Mouse (Mus musculus) lung, postnatal 0 days (tissue): ENCODE measurements around the gene Fzd2.

Experiments used
- CTCF ChIP-seq: IDR thresholded peaks from 2 replicates; pipeline ENCODE4 v1.5.1; 2016; ENCODE audit warnings: antibody characterized with exemption, mild to moderate bottlenecking
- EP300 ChIP-seq: IDR thresholded peaks from 2 replicates; pipeline ENCODE4 v1.6.1; 2016; ENCODE audit warnings: antibody characterized with exemption, mild to moderate bottlenecking, control low read depth

- peak; percentile 71 for TF ChIP-seq CTCF
- no peak for TF ChIP-seq EP300
Observed at GRCm38 (mm10) chr11:102656326-102656926, 52.2 kb downstream of the Fzd2 start.
